ENCODE assay signal across 9 mouse cellular contexts in the genomic region with DNA sequence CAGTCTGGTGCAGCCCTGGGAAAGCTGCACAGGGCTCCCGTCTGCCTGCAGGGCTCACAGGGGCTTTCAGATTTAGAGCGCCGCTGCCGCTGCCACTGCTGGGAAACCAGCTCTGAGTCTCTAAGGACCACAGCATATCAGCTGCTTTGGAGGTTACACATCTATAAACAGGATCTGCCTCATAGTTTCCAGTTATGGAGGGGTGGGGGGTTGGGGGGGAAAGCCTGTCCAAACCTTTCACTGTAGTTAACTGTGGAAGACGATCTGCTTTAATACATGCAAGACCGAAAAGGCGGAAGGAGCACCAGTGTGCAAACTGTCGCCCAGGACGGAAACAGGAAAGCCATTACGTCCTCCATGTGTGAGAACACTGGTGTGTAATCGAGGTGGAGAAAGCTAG. TPM values are rescaled to one million over a fixed set of nuclear protein-coding genes. Genes with fewer than 3 reads are reported as not detected.
DNase-seq lines count a peak whose midpoint lies in the region; ATAC-seq and TF ChIP-seq lines count a peak whose summit lies in the region.
"Had no signal": no experiment of that assay in that cellular context is flagged by ENCODE, and none has a peak within 500 bp of the region (broad histone marks: within the 10 kb centered on the region; RNA-seq: fewer than 3 reads in every experiment).

No protein-coding gene starts in this region.

- peak; percentile 30 for DNase-seq in adrenal gland, postnatal 10 days
- no peak for DNase-seq in adrenal gland, adult 8-10 months
- DNase-seq in intestine, embryonic 14.5 days (ENCODE audit: low spot score), result no peak
- DNase-seq in lung, embryonic 14.5 days, result peak; percentile 62
- no peak for DNase-seq in cerebellum, adult 2 months
- DNase-seq in embryo, embryonic 10.5 days (ENCODE audit: low spot score), result no peak

- H3K4me3 ChIP-seq in embryonic fibroblast, embryonic 13.5 days (ENCODE audit: insufficient read depth, low read length), result no peak overlapping the region
- H3K4me3 ChIP-seq in intestine, embryonic 14.5 days (ENCODE audit: low read depth, low read length), result no peak overlapping the region
- H3K4me3 ChIP-seq in lung, embryonic 14.5 days (ENCODE audit: low read depth, low read length), result no peak overlapping the region
- no peak overlapping the region for H3K4me3 ChIP-seq in cerebellum, adult 2 months (replicated peaks; ENCODE audit: insufficient read depth, low read depth, low read length)
- H3K4me3 ChIP-seq: hindbrain, embryonic 15.5 days had no signal

- no peaks in the 10 kb centered on the region for H3K36me3 ChIP-seq in intestine, embryonic 14.5 days (ENCODE audit: control insufficient read depth, insufficient read depth, low read length)
- no peaks in the 10 kb centered on the region for H3K36me3 ChIP-seq in lung, embryonic 14.5 days (ENCODE audit: insufficient read depth)
- H3K36me3 ChIP-seq: hindbrain, embryonic 15.5 days had no signal

- peak overlapping the region; percentile 14; the same call in 1 of the 2 replicates for H3K4me2 ChIP-seq in intestine, embryonic 14.5 days (ENCODE audit: low read length)
- peak overlapping the region; percentile 27 for H3K4me2 ChIP-seq in lung, embryonic 14.5 days
- H3K4me2 ChIP-seq: hindbrain, embryonic 15.5 days had no signal

- no peaks in the 10 kb centered on the region for H3K9me3 ChIP-seq in intestine, embryonic 14.5 days (ENCODE audit: control insufficient read depth, low read length)
- no peaks in the 10 kb centered on the region for H3K9me3 ChIP-seq in lung, embryonic 14.5 days (ENCODE audit: low read depth, low read length)
- H3K9me3 ChIP-seq: hindbrain, embryonic 15.5 days had no signal

- no peak for TF ChIP-seq CTCF in embryonic fibroblast, embryonic 13.5 days (IDR thresholded peaks at IDR 0.05; ENCODE audit: borderline replicate concordance, insufficient read depth, low read length)
- TF ChIP-seq CTCF in lung, embryonic 14.5 days (IDR thresholded peaks at IDR 0.05; ENCODE audit: low read depth), result no peak
- TF ChIP-seq CTCF in cerebellum, adult 2 months (IDR thresholded peaks at IDR 0.05; ENCODE audit: borderline replicate concordance, insufficient read depth, low read depth, low read length), result no peak

- no peak for ATAC-seq in intestine, embryonic 14.5 days (replicated peaks; ENCODE audit: low FRiP score, low TSS enrichment, low read depth)
- ATAC-seq in lung, embryonic 14.5 days (ENCODE audit: insufficient read depth), result no peak
- ATAC-seq in megakaryocyte progenitor cell, adult 5-6 weeks (replicated peaks; ENCODE audit: poor library complexity), result no peak

- H3K4me1 ChIP-seq in embryonic fibroblast, embryonic 13.5 days (ENCODE audit: control insufficient read depth, insufficient read depth, low read length), result peaks cover 5% of the 10 kb centered on the region
- H3K4me1 ChIP-seq in intestine, embryonic 14.5 days (replicated peaks; ENCODE audit: control insufficient read depth, insufficient read depth, low read length), result 0 out of 2 replicates have a peak, but pooled peaks cover 6% of the 10 kb centered on the region
- no peaks in the 10 kb centered on the region for H3K4me1 ChIP-seq in lung, embryonic 14.5 days (ENCODE audit: insufficient read depth)
- no peaks in the 10 kb centered on the region for H3K4me1 ChIP-seq in cerebellum, adult 2 months (ENCODE audit: control insufficient read depth, insufficient read depth, low read length)
- H3K4me1 ChIP-seq: hindbrain, embryonic 15.5 days had no signal

- no peak overlapping the region for H3K9ac ChIP-seq in intestine, embryonic 14.5 days (ENCODE audit: low read length)
- no peak overlapping the region for H3K9ac ChIP-seq in lung, embryonic 14.5 days
- H3K9ac ChIP-seq: hindbrain, embryonic 15.5 days had no signal

- no peak for TF ChIP-seq POLR2A in embryonic fibroblast, embryonic 13.5 days (IDR thresholded peaks at IDR 0.05; ENCODE audit: low read depth, low read length)
- TF ChIP-seq POLR2A in cerebellum, adult 2 months (IDR thresholded peaks at IDR 0.05; ENCODE audit: borderline replicate concordance, insufficient read depth, low read length), result no peak

- H3K27ac ChIP-seq in embryonic fibroblast, embryonic 13.5 days (ENCODE audit: insufficient read depth, low read length), result peak overlapping the region; percentile 37
- H3K27ac ChIP-seq in intestine, embryonic 14.5 days (ENCODE audit: low read depth), result peak overlapping the region; percentile 22; the same call in 1 of the 2 replicates
- H3K27ac ChIP-seq in lung, embryonic 14.5 days (ENCODE audit: low read depth), result 0 out of 2 replicates have a peak overlapping the region, but pooled peaks have one; percentile 25
- H3K27ac ChIP-seq in cerebellum, adult 2 months (ENCODE audit: insufficient read depth, low read length), result no peak overlapping the region
- H3K27ac ChIP-seq: hindbrain, embryonic 15.5 days had no signal

- 45% methylated on average over 11 of the region's 11 CpGs for WGBS in intestine, embryonic 14.5 days
- WGBS in lung, embryonic 14.5 days, result 52% methylated on average over 11 of the region's 11 CpGs
- 69% methylated on average over 11 of the region's 11 CpGs for WGBS in cerebellum, adult 2 months

- H3K27me3 ChIP-seq in intestine, embryonic 14.5 days (replicated peaks; ENCODE audit: control insufficient read depth, insufficient read depth, low read length), result no peaks in the 10 kb centered on the region
- no peaks in the 10 kb centered on the region for H3K27me3 ChIP-seq in lung, embryonic 14.5 days (ENCODE audit: insufficient read depth, low read length)
- H3K27me3 ChIP-seq in cerebellum, adult 2 months (ENCODE audit: control insufficient read depth, insufficient read depth, low read length), result no peaks in the 10 kb centered on the region
- H3K27me3 ChIP-seq: hindbrain, embryonic 15.5 days had no signal

RNA-seq across cellular contexts. Expression of a gene that starts 40.3 kb away (rescaled TPM):
- total RNA-seq in adrenal gland, postnatal 10 days (2021), result 10 to 100 TPM; 22.6 to 23.1 TPM
- 10 to 100 TPM; 15.2 to 32.3 (median 24.5) TPM for total RNA-seq in adrenal gland, adult 8-10 months (2022)
- 138 and 223 TPM in 2 replicates for polyA plus RNA-seq in embryonic fibroblast, embryonic 13.5 days (2011; ENCODE audit: insufficient read length, low read depth, missing spikeins)
- polyA plus RNA-seq in intestine, embryonic 14.5 days (2014; fragmentation: Nextera tagmentation; extraction: Ambion mirVana), result 38.2 and 41.4 TPM in 2 replicates
- polyA plus RNA-seq in lung, embryonic 14.5 days (2014; fragmentation: Nextera tagmentation; extraction: Ambion mirVana), result 29.0 and 29.2 TPM in 2 replicates
- 1.6 TPM in 2 replicates for polyA plus RNA-seq in cerebellum, adult 2 months (2012; rRNA removed)
- 5.2 and 6.9 TPM in 2 replicates for total RNA-seq in megakaryocyte progenitor cell, adult 5-6 weeks (2015)
- 2.8 and 5.2 TPM in 2 replicates for total RNA-seq in megakaryocyte progenitor cell, adult 5-6 weeks (2017)

Comparison
In these comparisons a context has a peak if more than half of its experiments do, and no peak if none do; other contexts are left out.
1. DNase-seq: peak in adrenal gland, postnatal 10 days (single experiment) and lung, embryonic 14.5 days (single experiment); none in adrenal gland, adult 8-10 months (single experiment), intestine, embryonic 14.5 days (single experiment), cerebellum, adult 2 months (0 of 2) and embryo, embryonic 10.5 days (single experiment).
2. RNA of a gene that starts 40.3 kb away (polyA plus RNA-seq): 138 to 223 TPM in embryonic fibroblast, embryonic 13.5 days, 38.2 to 41.4 TPM in intestine, embryonic 14.5 days and 29.0 to 29.2 TPM in lung, embryonic 14.5 days; 1.6 TPM in cerebellum, adult 2 months; every median in the first group is over 10 times any median in the second.